Mouse (Mus musculus): ENCODE measurements around the gene Pgm2l1. TPM values are rescaled to one million over a fixed set of nuclear protein-coding genes. Genes with fewer than 3 reads are reported as not detected.

Pgm2l1 gene
- polyA plus RNA-seq (2015; fragmentation: Nextera tagmentation; extraction: Ambion mirVana): 6.8 and 8.2 TPM in 2 replicates

GRCm38 (mm10) chr7:100227158-100227875 is at the start of gene Pgm2l1:
Pgm2l1 (plus strand) TSS chr7:100227394.
- Histone ChIP-seq H3K4me1 (peaks cover 12% of the 10 kb centered on the region; the same call in 1 of the 2 replicates), H3K4me3 (peak within 1 kb of the TSS; percentile 70), H3K4me2 (peak within 1 kb of the TSS; percentile 98), H3K27me3 (no peaks in the 10 kb centered on the region), H3K36me3 (no peaks in the 10 kb centered on the region), H3K9ac (peak within 1 kb of the TSS; percentile 83), H3K9me3 (no peaks in the 10 kb centered on the region), H3K27ac (peak within 1 kb of the TSS; percentile 90)
- WGBS: under 1% methylated on average over 67 of the region's 72 CpGs
- ATAC-seq (ENCODE audit: insufficient number of reproducible peaks, insufficient read depth, low FRiP score, low TSS enrichment, low read depth): peak; percentile 96

- no peak overlapping the region for H3K27ac ChIP-seq
- H3K36me3 ChIP-seq: no peaks in the 10 kb centered on the region
- peaks cover 55% of the 10 kb centered on the region for H3K27me3 ChIP-seq
- peak overlapping the region; percentile 60 for H3K9ac ChIP-seq
- no peaks in the 10 kb centered on the region for H3K9me3 ChIP-seq
- WGBS: 7% methylated on average over 30 of the region's 30 CpGs
- peak overlapping the region; percentile 43 for H3K4me3 ChIP-seq
- ATAC-seq (ENCODE audit: insufficient number of reproducible peaks, insufficient read depth, low FRiP score, low TSS enrichment, low read depth): peak; percentile 78; the same call in 1 of the 2 replicates
- peaks cover 18% of the 10 kb centered on the region for H3K4me1 ChIP-seq
- peak overlapping the region; percentile 78 for H3K4me2 ChIP-seq
Observed at GRCm38 (mm10) chr7:100178016-100178890, 48.9 kb upstream of the Pgm2l1 start.

DNA sequence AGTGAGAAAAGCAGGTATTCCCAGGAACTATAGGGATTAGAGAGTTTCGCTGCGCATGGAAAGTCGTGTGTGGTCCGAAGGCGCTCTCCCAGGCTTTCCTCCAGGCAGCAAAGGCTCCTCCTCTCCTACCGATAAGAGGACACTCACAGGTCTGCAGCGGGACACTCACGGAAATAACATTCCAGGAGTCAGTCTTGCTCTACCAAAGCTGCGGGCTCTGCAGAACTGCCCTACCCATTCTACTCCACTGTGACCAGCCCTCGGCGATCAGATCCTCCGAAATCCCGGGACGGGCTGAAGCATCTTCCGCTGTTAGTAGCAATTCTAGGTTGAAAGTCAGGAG is 48.3 kb upstream of the Pgm2l1 start:
- no peaks in the 10 kb centered on the region for H3K36me3 ChIP-seq
- 1% methylated on average over 15 of the region's 15 CpGs for WGBS
- peaks cover 55% of the 10 kb centered on the region for H3K27me3 ChIP-seq
- H3K4me2 ChIP-seq: peak overlapping the region; percentile 78
- no peak for ATAC-seq (ENCODE audit: insufficient number of reproducible peaks, insufficient read depth, low FRiP score, low TSS enrichment, low read depth)
- no peaks in the 10 kb centered on the region for H3K9me3 ChIP-seq
- peak overlapping the region; percentile 43 for H3K4me3 ChIP-seq
- H3K27ac ChIP-seq: no peak overlapping the region
- peaks cover 18% of the 10 kb centered on the region for H3K4me1 ChIP-seq
- H3K9ac ChIP-seq: peak overlapping the region; percentile 60

DNA sequence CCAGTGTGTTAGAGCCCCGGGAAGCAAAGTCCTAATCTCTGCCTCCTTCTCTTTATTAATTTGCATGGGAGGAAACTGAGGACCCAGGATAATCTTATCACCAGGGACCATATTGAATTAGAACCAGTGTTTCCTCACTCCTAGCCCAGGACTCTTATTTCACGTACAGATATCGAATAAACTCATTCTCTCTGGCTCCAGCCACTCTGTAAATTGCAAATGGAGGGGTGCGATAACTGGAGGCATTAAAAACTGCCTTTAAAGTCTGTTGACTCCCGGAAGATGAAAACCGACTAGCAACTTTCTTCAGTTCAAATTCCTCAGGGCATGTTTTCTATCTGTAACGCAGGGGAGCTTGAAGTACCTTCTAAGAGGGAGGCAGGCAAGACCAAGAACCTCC is 47.8 kb upstream of the Pgm2l1 start:
- H3K36me3 ChIP-seq: no peaks in the 10 kb centered on the region
- no peak for ATAC-seq (ENCODE audit: insufficient number of reproducible peaks, insufficient read depth, low FRiP score, low TSS enrichment, low read depth)
- H3K4me1 ChIP-seq: peaks cover 18% of the 10 kb centered on the region
- H3K27me3 ChIP-seq: peaks cover 55% of the 10 kb centered on the region
- no peaks in the 10 kb centered on the region for H3K9me3 ChIP-seq
- 46% methylated on average over 7 of the region's 7 CpGs for WGBS
- no peak overlapping the region for H3K9ac ChIP-seq
- peak overlapping the region; percentile 78 for H3K4me2 ChIP-seq
- no peak overlapping the region for H3K27ac ChIP-seq
- H3K4me3 ChIP-seq: peak overlapping the region; percentile 43

DNA sequence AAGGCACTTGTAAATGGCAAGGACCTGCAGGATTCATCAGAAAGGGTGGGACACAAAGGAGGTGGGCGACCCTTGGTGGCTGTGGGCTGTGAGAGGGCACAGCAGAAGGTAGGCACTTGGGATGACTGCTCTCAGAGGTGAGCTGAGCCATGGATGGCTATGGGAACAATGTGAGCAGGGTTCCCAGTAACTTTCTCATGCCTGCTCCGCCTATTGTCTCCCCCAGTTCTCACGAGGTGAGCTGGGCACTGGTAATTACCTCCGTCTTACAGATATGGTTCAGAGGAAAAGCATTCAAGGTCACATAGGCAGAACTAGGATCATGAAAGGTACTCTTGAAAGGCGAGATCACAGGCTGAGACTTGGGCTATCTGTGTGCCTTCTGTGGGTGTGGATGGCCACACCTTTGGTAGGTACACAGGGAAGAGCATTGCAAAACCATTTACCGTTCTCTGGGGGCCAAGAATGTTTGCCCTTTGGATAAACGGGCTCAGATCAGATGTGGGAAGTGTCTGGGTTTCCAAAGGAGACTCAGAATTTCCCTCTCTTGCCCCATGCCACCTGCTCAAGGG is 47.3 kb upstream of the Pgm2l1 start:
- 73% methylated on average over 7 of the region's 7 CpGs for WGBS
- ATAC-seq (ENCODE audit: insufficient number of reproducible peaks, insufficient read depth, low FRiP score, low TSS enrichment, low read depth): no peak
- Histone ChIP-seq H3K4me3 (peak overlapping the region; percentile 43; the same call in 1 of the 2 replicates), H3K4me2 (no peak overlapping the region), H3K36me3 (no peaks in the 10 kb centered on the region), H3K9me3 (no peaks in the 10 kb centered on the region), H3K27ac (no peak overlapping the region), H3K9ac (no peak overlapping the region), H3K4me1 (peaks cover 18% of the 10 kb centered on the region), H3K27me3 (peaks cover 55% of the 10 kb centered on the region)

GRCm38 (mm10) chr7:100181176-100181575 is 46.0 kb upstream of the Pgm2l1 start:
- H3K9me3 ChIP-seq: no peaks in the 10 kb centered on the region
- H3K4me3 ChIP-seq: no peak overlapping the region
- no peak overlapping the region for H3K27ac ChIP-seq
- WGBS: 70% methylated on average over 2 of the region's 2 CpGs
- H3K4me1 ChIP-seq: peaks cover 18% of the 10 kb centered on the region
- ATAC-seq (ENCODE audit: insufficient number of reproducible peaks, insufficient read depth, low FRiP score, low TSS enrichment, low read depth): no peak
- no peak overlapping the region for H3K4me2 ChIP-seq
- no peak overlapping the region for H3K9ac ChIP-seq
- H3K27me3 ChIP-seq: peaks cover 48% of the 10 kb centered on the region
- H3K36me3 ChIP-seq: no peaks in the 10 kb centered on the region

- Histone ChIP-seq H3K27me3 (peaks cover 44% of the 10 kb centered on the region), H3K4me1 (peaks cover 18% of the 10 kb centered on the region), H3K9me3 (no peaks in the 10 kb centered on the region), H3K36me3 (no peaks in the 10 kb centered on the region), H3K4me2 (no peak overlapping the region), H3K4me3 (no peak overlapping the region), H3K9ac (no peak overlapping the region), H3K27ac (no peak overlapping the region)
- WGBS: 62% methylated on average over 3 of the region's 3 CpGs
- no peak for ATAC-seq (ENCODE audit: insufficient number of reproducible peaks, insufficient read depth, low FRiP score, low TSS enrichment, low read depth)
Observed at GRCm38 (mm10) chr7:100181614-100182013, 45.6 kb upstream of the Pgm2l1 start.

- peaks cover 18% of the 10 kb centered on the region for H3K4me1 ChIP-seq
- ATAC-seq (ENCODE audit: insufficient number of reproducible peaks, insufficient read depth, low FRiP score, low TSS enrichment, low read depth): no peak
- no peak overlapping the region for H3K4me2 ChIP-seq
- no peak overlapping the region for H3K9ac ChIP-seq
- no peak overlapping the region for H3K4me3 ChIP-seq
- WGBS: 77% methylated on average over 3 of the region's 3 CpGs
- H3K27me3 ChIP-seq: peaks cover 36% of the 10 kb centered on the region
- H3K27ac ChIP-seq: no peak overlapping the region
- H3K36me3 ChIP-seq: no peaks in the 10 kb centered on the region
- no peaks in the 10 kb centered on the region for H3K9me3 ChIP-seq
Observed at GRCm38 (mm10) chr7:100182388-100182787, 44.8 kb upstream of the Pgm2l1 start.

DNA sequence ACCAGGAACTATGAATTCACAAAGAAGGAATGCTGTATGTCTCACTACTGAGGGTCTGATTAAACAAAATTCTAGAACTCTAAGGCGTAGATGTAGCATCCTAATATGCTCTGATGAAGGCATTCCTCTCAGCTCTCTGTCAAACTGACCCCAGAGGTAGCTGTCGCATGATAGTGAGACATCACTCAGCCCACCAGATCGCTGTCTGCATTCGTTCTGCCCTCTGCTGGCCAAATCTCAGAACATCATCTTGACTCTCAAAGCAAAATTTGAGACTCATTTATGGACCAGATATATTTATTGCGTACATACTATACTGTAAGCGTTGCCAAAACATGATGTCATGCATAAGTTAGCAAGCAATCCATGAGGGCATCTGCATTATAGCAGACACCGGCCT is 39.6 kb upstream of the Pgm2l1 start:
- Histone ChIP-seq H3K27ac (no peak overlapping the region), H3K36me3 (no peaks in the 10 kb centered on the region), H3K27me3 (no peaks in the 10 kb centered on the region), H3K4me1 (0 out of 2 replicates have a peak, but pooled peaks cover 6% of the 10 kb centered on the region), H3K4me2 (no peak overlapping the region), H3K4me3 (no peak overlapping the region), H3K9me3 (no peaks in the 10 kb centered on the region), H3K9ac (no peak overlapping the region)
- ATAC-seq (ENCODE audit: insufficient number of reproducible peaks, insufficient read depth, low FRiP score, low TSS enrichment, low read depth): no peak
- WGBS: 25% methylated on average over 7 of the region's 7 CpGs

DNA sequence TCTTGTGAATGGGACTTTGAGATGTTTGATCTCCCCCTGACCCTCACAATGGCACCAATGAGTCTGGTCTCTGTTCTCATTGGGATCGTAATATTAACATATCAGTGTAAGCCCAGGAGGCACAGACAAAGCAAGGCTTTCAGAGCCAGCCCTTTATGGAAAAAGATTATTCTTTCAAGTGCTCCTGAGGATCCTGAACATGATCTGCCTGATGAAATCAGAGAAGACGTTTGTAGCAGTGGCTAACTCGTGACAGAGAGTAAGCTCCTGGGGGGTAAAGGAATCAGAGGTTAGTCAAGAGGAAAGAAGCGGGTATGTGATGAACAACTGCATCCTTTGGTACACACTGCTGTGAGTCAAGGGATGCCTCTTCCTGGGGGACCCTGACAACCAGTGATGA is 37.0 kb upstream of the Pgm2l1 start:
- Histone ChIP-seq H3K9me3 (no peaks in the 10 kb centered on the region), H3K36me3 (no peaks in the 10 kb centered on the region), H3K4me1 (0 out of 2 replicates have a peak, but pooled peaks cover 6% of the 10 kb centered on the region), H3K9ac (no peak overlapping the region), H3K4me2 (no peak overlapping the region), H3K27ac (no peak overlapping the region), H3K27me3 (no peaks in the 10 kb centered on the region), H3K4me3 (no peak overlapping the region)
- WGBS: 16% methylated on average over 4 of the region's 4 CpGs
- ATAC-seq (ENCODE audit: insufficient number of reproducible peaks, insufficient read depth, low FRiP score, low TSS enrichment, low read depth): no peak

GRCm38 (mm10) chr7:100190778-100191177 is 36.4 kb upstream of the Pgm2l1 start:
- WGBS: 7% methylated on average over 4 of the region's 4 CpGs
- no peaks in the 10 kb centered on the region for H3K27me3 ChIP-seq
- H3K9ac ChIP-seq: no peak overlapping the region
- H3K36me3 ChIP-seq: no peaks in the 10 kb centered on the region
- no peak overlapping the region for H3K4me2 ChIP-seq
- H3K4me1 ChIP-seq: 0 out of 2 replicates have a peak, but pooled peaks cover 6% of the 10 kb centered on the region
- ATAC-seq (ENCODE audit: insufficient number of reproducible peaks, insufficient read depth, low FRiP score, low TSS enrichment, low read depth): no peak; the same call in 1 of the 2 replicates
- H3K9me3 ChIP-seq: no peaks in the 10 kb centered on the region
- no peak overlapping the region for H3K27ac ChIP-seq
- no peak overlapping the region for H3K4me3 ChIP-seq

All from embryonic facial prominence, embryonic 13.5 days (tissue).